8 mouse cellular contexts compared by ENCODE assay signal in genomic region chr5:64288031-64288928, GRCm38 (mm10).
DNase-seq lines count a peak whose midpoint lies in the region; ATAC-seq and TF ChIP-seq lines count a peak whose summit lies in the region.

No protein-coding gene starts in this region.

- peak; percentile 17 for DNase-seq in gastrocnemius, adult 18-20 months (ENCODE audit: low spot score)
- DNase-seq in gastrocnemius, postnatal 10 days = no peak
- DNase-seq in layer of hippocampus, adult 2 months (ENCODE audit: low spot score in 2 of 2) = no peak
- no peak for DNase-seq in layer of hippocampus, adult 8-10 months (ENCODE audit: low spot score in 2 of 2)
- no peak for DNase-seq in cerebellum, adult 2 months
- no peak for DNase-seq in ovary, postnatal 14 days (ENCODE audit: low spot score)

- no peak overlapping the region for H3K4me3 ChIP-seq in layer of hippocampus, adult 2 months
- H3K4me3 ChIP-seq in stomach, embryonic 15.5 days (replicated peaks) = no peak overlapping the region
- H3K4me3 ChIP-seq in cerebellum, adult 2 months (replicated peaks; ENCODE audit: insufficient read depth, low read depth, low read length) = no peak overlapping the region

- H3K27me3 ChIP-seq in stomach, embryonic 15.5 days (replicated peaks) = no peaks in the 10 kb centered on the region
- H3K27me3 ChIP-seq in cerebellum, adult 2 months (ENCODE audit: control insufficient read depth, insufficient read depth, low read length) = no peaks in the 10 kb centered on the region

- peaks cover 14% of the 10 kb centered on the region for H3K4me1 ChIP-seq in stomach, embryonic 15.5 days
- H3K4me1 ChIP-seq in cerebellum, adult 2 months (ENCODE audit: control insufficient read depth, insufficient read depth, low read length) = no peaks in the 10 kb centered on the region

- no peak overlapping the region for H3K9ac ChIP-seq in stomach, embryonic 15.5 days

- no peak for TF ChIP-seq POLR2A in cerebellum, adult 2 months (IDR thresholded peaks at IDR 0.05; ENCODE audit: borderline replicate concordance, insufficient read depth, low read length)

- peak; percentile 37 for ATAC-seq in common myeloid progenitor, adult 5-6 weeks (replicated peaks; ENCODE audit: low read depth, poor library complexity, severe bottlenecking)
- no peak for ATAC-seq in stomach, embryonic 15.5 days (ENCODE audit: insufficient read depth, low FRiP score, low read depth)

- H3K27ac ChIP-seq in layer of hippocampus, adult 2 months = peak overlapping the region; percentile 77
- H3K27ac ChIP-seq in stomach, embryonic 15.5 days = peak overlapping the region; percentile 38; the same call in 1 of the 2 replicates
- no peak overlapping the region for H3K27ac ChIP-seq in cerebellum, adult 2 months (ENCODE audit: insufficient read depth, low read length)

- H3K9me3 ChIP-seq in stomach, embryonic 15.5 days = no peaks in the 10 kb centered on the region

- no peak for TF ChIP-seq CTCF in layer of hippocampus, adult 2 months (conservative IDR thresholded peaks at IDR 0.05)
- TF ChIP-seq CTCF in cerebellum, adult 2 months (IDR thresholded peaks at IDR 0.05; ENCODE audit: borderline replicate concordance, insufficient read depth, low read depth, low read length) = no peak

- H3K4me2 ChIP-seq in stomach, embryonic 15.5 days = no peak overlapping the region

- peaks cover 3% of the 10 kb centered on the region; the same call in 1 of the 2 replicates for H3K36me3 ChIP-seq in stomach, embryonic 15.5 days

- WGBS in stomach, embryonic 15.5 days = 78% methylated on average over 14 of the region's 14 CpGs
- WGBS in cerebellum, adult 2 months = 85% methylated on average over 14 of the region's 14 CpGs
